ENCODE assay signal across 11 mouse cellular contexts in the genomic region with DNA sequence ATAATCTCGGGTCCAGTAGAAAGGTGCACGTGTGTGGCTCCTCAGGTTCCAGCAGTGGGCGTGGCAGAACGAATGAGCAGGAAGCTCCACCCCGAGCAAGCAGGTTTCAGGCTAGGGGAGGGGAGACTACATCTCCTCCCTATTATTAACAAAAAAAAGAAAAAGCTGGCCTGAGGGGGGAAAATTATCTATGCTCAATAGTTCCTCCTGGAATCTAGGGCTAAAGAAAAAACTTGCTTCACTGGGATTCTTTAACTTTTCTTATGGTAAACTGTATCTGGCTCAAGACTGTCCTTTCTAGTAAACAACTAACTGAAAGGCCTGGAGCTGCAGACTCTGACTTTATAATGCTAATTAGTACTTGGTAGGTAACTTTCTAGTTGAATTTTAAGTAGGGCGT. TPM values are rescaled to one million over a fixed set of nuclear protein-coding genes. Genes with fewer than 3 reads are reported as not detected.
"Had no signal": no experiment of that assay in that cellular context is flagged by ENCODE, and none has a peak within 500 bp of the region (broad histone marks: within the 10 kb centered on the region; RNA-seq: fewer than 3 reads in every experiment).

No protein-coding gene starts in this region.

RNA-seq across cellular contexts. Expression of gene Olfr1056, which starts 4.1 kb away (rescaled TPM):
- total RNA-seq: left cerebral cortex, postnatal 10 days; left cerebral cortex, postnatal 14 days; left cerebral cortex, postnatal 25 days; left cerebral cortex, postnatal 36 days; left cerebral cortex, postnatal 4 days; liver, adult 2 months; megakaryocyte progenitor cell, adult 5-6 weeks; megakaryocyte, adult 5-6 weeks; megakaryocyte-erythroid progenitor cell, adult 5-6 weeks; midbrain, postnatal 0 days; monocyte, adult 5-6 weeks had no signal

RNA-seq across cellular contexts. Expression of gene Olfr1057, which starts 11.9 kb away (rescaled TPM):
- total RNA-seq: left cerebral cortex, postnatal 10 days; left cerebral cortex, postnatal 14 days; left cerebral cortex, postnatal 25 days; left cerebral cortex, postnatal 36 days; left cerebral cortex, postnatal 4 days; liver, adult 2 months; megakaryocyte progenitor cell, adult 5-6 weeks; megakaryocyte, adult 5-6 weeks; megakaryocyte-erythroid progenitor cell, adult 5-6 weeks; midbrain, postnatal 0 days; monocyte, adult 5-6 weeks had no signal

RNA-seq across cellular contexts. Expression of gene Olfr1055, which starts 16.3 kb away (rescaled TPM):
- total RNA-seq: left cerebral cortex, postnatal 10 days; left cerebral cortex, postnatal 14 days; left cerebral cortex, postnatal 25 days; left cerebral cortex, postnatal 36 days; left cerebral cortex, postnatal 4 days; liver, adult 2 months; megakaryocyte progenitor cell, adult 5-6 weeks; megakaryocyte, adult 5-6 weeks; megakaryocyte-erythroid progenitor cell, adult 5-6 weeks; midbrain, postnatal 0 days; monocyte, adult 5-6 weeks had no signal

RNA-seq across cellular contexts. Expression of gene Olfr1058, which starts 22.0 kb away (rescaled TPM):
- total RNA-seq: left cerebral cortex, postnatal 10 days; left cerebral cortex, postnatal 14 days; left cerebral cortex, postnatal 25 days; left cerebral cortex, postnatal 36 days; left cerebral cortex, postnatal 4 days; liver, adult 2 months; megakaryocyte progenitor cell, adult 5-6 weeks; megakaryocyte, adult 5-6 weeks; megakaryocyte-erythroid progenitor cell, adult 5-6 weeks; midbrain, postnatal 0 days; monocyte, adult 5-6 weeks had no signal

RNA-seq across cellular contexts. Expression of gene Olfr1054, which starts 31.1 kb away (rescaled TPM):
- total RNA-seq: left cerebral cortex, postnatal 10 days; left cerebral cortex, postnatal 14 days; left cerebral cortex, postnatal 25 days; left cerebral cortex, postnatal 36 days; left cerebral cortex, postnatal 4 days; liver, adult 2 months; megakaryocyte progenitor cell, adult 5-6 weeks; megakaryocyte, adult 5-6 weeks; megakaryocyte-erythroid progenitor cell, adult 5-6 weeks; midbrain, postnatal 0 days; monocyte, adult 5-6 weeks had no signal
